Mouse (Mus musculus) liver (tissue): ENCODE measurements around the gene Gbf1.

Source experiments
- DNase-seq: peaks from one replicate; pipeline ENCODE4 v3.0.0-alpha.2; 2020; ENCODE audit warnings: mixed read lengths

The Gbf1 gene

DNA sequence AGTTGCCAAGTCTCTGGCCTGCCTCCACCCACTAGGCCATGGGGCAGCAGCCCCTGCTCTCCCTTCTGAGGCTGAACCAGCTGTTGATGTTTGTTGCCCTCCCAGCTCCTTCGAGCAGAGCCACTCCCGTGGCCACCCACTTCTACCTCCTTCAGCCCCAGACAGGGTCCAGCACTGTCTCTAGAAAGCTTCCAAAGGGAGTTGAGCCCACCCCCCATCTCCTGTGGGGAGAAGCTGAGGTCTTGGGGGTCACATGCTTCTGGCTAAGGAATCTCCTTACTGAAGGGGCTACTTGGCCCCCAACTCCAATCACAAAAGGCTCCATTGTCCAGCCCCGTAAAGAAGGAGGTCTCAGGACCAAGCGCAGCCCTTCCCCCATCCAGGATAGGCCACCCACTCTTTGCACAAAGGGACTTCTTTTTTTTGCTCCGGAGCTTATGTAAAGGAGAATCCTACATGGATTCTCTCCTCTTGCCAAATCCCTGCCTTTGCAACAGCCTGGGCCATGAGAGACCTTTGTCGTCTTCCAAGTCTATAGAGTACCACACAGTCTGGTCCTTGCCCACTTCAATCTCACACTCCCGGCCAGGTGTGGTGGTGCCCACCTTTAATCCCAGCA lies 180.5 kb downstream of the Gbf1 start:
- DNase-seq = no peak

DNA sequence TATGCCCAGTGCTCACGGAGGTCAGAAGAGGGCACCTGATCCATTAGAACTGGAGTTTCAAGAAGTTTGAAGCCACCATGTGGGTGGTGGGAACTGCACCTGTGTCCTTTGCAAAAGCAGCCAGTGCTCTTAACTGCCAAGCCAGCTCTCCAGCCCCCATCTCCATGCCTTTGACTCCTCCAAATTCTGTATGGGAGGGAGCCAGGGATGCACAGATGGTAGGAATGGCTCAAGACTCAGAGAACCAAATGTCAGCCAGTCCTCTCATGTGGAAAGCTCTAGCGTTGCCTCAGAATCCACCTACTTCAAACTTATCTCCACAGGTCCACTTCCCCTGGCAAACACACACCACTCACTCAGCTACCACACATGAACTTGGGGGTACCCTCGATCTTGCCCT lies 181.6 kb downstream of the Gbf1 start:
- no peak for DNase-seq
